Comparison of ENCODE assay signal across 8 mouse cellular contexts in the genomic region with DNA sequence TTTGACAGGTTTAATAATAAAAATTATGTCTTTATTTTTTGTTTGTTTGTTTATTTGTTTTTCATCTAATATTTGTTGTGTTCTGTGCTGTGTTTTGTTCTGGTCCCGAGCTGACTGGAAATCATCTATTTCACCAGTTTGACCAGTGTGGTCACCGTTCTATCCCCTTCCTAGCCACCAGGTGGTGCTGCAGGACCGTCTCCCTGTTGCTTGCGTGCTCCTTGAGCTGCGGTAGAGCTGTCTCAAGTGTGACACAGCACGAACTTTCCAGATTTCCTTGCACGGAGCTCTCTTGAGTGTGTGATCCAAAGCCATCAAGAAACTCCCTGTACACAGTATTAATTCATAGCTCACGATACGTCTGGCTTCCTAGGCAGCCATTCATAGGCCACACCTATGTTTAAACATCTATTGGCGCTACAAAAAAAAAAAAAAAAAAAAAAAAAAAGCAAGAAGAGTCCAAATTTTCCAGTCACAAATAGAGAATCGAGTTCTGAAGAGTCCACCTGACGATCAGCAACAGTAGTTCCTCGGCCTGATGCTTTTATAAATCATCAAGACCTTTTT. TPM values are rescaled to one million over a fixed set of nuclear protein-coding genes. Genes with fewer than 3 reads are reported as not detected.
DNase-seq lines count a peak whose midpoint lies in the region; ATAC-seq lines count a peak whose summit lies in the region.

No protein-coding gene starts in this region.

- whole genome bisulfite sequencing in intestine, embryonic 15.5 days, result 21% methylated on average over 13 of the region's 13 CpGs
- 25% methylated on average over 13 of the region's 13 CpGs for whole genome bisulfite sequencing in midbrain, embryonic 12.5 days

- peak; percentile 85 for ATAC-seq in intestine, embryonic 15.5 days
- ATAC-seq in midbrain, embryonic 12.5 days (ENCODE audit: low FRiP score, low read depth), result peak; percentile 88

- intact Hi-C loops in gastrocnemius, postnatal 36 days (cut with DNase I), result loop anchor here (2.0 to 5.0 kb wide), 3 partner anchors 65 to 295 kb away; no protein-coding TSS in a partner anchor
- intact Hi-C loops in left cerebral cortex, postnatal 36 days (cut with DNase I), result loop anchor here (2.0 to 10.0 kb wide), 4 partner anchors 115 to 593 kb away; no protein-coding TSS in a partner anchor

- no peaks in the 10 kb centered on the region for H3K36me3 ChIP-seq in intestine, embryonic 15.5 days
- H3K36me3 ChIP-seq in midbrain, embryonic 12.5 days, result no peaks in the 10 kb centered on the region

- no peaks in the 10 kb centered on the region for H3K4me1 ChIP-seq in intestine, embryonic 15.5 days (replicated peaks)
- H3K4me1 ChIP-seq in midbrain, embryonic 12.5 days, result no peaks in the 10 kb centered on the region

- no peak overlapping the region for H3K4me2 ChIP-seq in intestine, embryonic 15.5 days (replicated peaks)
- H3K4me2 ChIP-seq in midbrain, embryonic 12.5 days (replicated peaks), result no peak overlapping the region

- DNase-seq in adrenal gland, adult (ENCODE audit: inconsistent age in 2 of 2, low spot score in 1 of 2), result peak; percentile 79 to 93
- DNase-seq in embryo, embryonic 10 days (ENCODE audit: low spot score), result peak; percentile 92
- peak; percentile 70 to 73 for DNase-seq in gastrocnemius, postnatal 36 days
- DNase-seq in left cerebral cortex, postnatal 36 days (ENCODE audit: low spot score in 2 of 2), result peak; percentile 75 to 82
- peak; percentile 87 for DNase-seq in right cerebral cortex, postnatal 4 days
- DNase-seq in urinary bladder, postnatal 4 days (ENCODE audit: low spot score in 2 of 2), result peak; percentile 66 to 82

- no peaks in the 10 kb centered on the region for H3K9me3 ChIP-seq in intestine, embryonic 15.5 days
- no peaks in the 10 kb centered on the region for H3K9me3 ChIP-seq in midbrain, embryonic 12.5 days

- H3K27ac ChIP-seq in intestine, embryonic 15.5 days, result no peak overlapping the region
- H3K27ac ChIP-seq in midbrain, embryonic 12.5 days (replicated peaks), result no peak overlapping the region

- H3K9ac ChIP-seq in intestine, embryonic 15.5 days, result no peak overlapping the region
- no peak overlapping the region for H3K9ac ChIP-seq in midbrain, embryonic 12.5 days (replicated peaks)

- no peak overlapping the region for H3K4me3 ChIP-seq in intestine, embryonic 15.5 days (replicated peaks)
- H3K4me3 ChIP-seq in midbrain, embryonic 12.5 days, result no peak overlapping the region

- no peaks in the 10 kb centered on the region for H3K27me3 ChIP-seq in intestine, embryonic 15.5 days (replicated peaks)
- H3K27me3 ChIP-seq in midbrain, embryonic 12.5 days, result no peaks in the 10 kb centered on the region

RNA-seq across cellular contexts. Expression of a gene that starts 24.8 kb away (rescaled TPM):
- 10 to 100 TPM; 74.9 to 81.2 TPM for total RNA-seq in gastrocnemius, postnatal 36 days (2021)
- polyA plus RNA-seq in intestine, embryonic 15.5 days (2015; fragmentation: Nextera tagmentation; extraction: Ambion mirVana), result 619 and 750 TPM in 2 replicates
- 100 to 1,000 TPM; 295 to 303 TPM for total RNA-seq in left cerebral cortex, postnatal 36 days (2021)
- 641 and 665 TPM in 2 replicates for polyA plus RNA-seq in midbrain, embryonic 12.5 days (2016; fragmentation: Nextera tagmentation; extraction: Ambion mirVana)
